18 mouse cellular contexts compared by ENCODE assay signal in genomic region chr9:63717474-63718005, GRCm38 (mm10). TPM values are rescaled to one million over a fixed set of nuclear protein-coding genes. Genes with fewer than 3 reads are reported as not detected.
A peak's percentile ranks its signal among the peaks of the same experiment; 100 is the strongest.
DNase-seq lines count a peak whose midpoint lies in the region; ATAC-seq and TF ChIP-seq lines count a peak whose summit lies in the region.
"Had no signal": no experiment of that assay in that cellular context is flagged by ENCODE, and none has a peak within 500 bp of the region (broad histone marks: within the 10 kb centered on the region; RNA-seq: fewer than 3 reads in every experiment).

No protein-coding gene starts in this region.

- peak overlapping the region; percentile 51 for H3K27ac ChIP-seq in gastrocnemius, adult 2 months
- H3K27ac ChIP-seq in heart, postnatal 0 days (ENCODE audit: low read depth) = peak overlapping the region; percentile 51; the same call in 1 of the 2 replicates
- no peak overlapping the region for H3K27ac ChIP-seq in liver, adult 2 months (replicated peaks; ENCODE audit: insufficient read depth, low read depth, low read length)
- peak overlapping the region; percentile 12; the same call in 1 of the 2 replicates for H3K27ac ChIP-seq in spleen, adult 2 months (ENCODE audit: insufficient read depth, low read length)
- H3K27ac ChIP-seq: forebrain, embryonic 12.5 days; hindbrain, embryonic 12.5 days; liver, embryonic 12.5 days had no signal

- intact Hi-C loops in gastrocnemius, adult 2 months (cut with DNase I) = no loop called here
- intact Hi-C loops in gastrocnemius, postnatal 14 days (cut with DNase I; ENCODE audit: low total_unique reads) = no loop called here
- intact Hi-C loops in heart, postnatal 10 days (cut with DNase I) = no loop called here

- no peak overlapping the region for H3K9ac ChIP-seq in heart, postnatal 0 days (replicated peaks; ENCODE audit: low read depth, low read length)
- no peak overlapping the region for H3K9ac ChIP-seq in liver, adult 2 months (ENCODE audit: low read depth, low read length)
- H3K9ac ChIP-seq: forebrain, embryonic 12.5 days; hindbrain, embryonic 12.5 days; liver, embryonic 12.5 days had no signal

- no peak overlapping the region for H3K4me2 ChIP-seq in heart, postnatal 0 days (ENCODE audit: low read depth, low read length)
- H3K4me2 ChIP-seq: forebrain, embryonic 12.5 days; hindbrain, embryonic 12.5 days; liver, embryonic 12.5 days had no signal

- DNase-seq in gastrocnemius, adult 2 months = no peak
- DNase-seq in gastrocnemius, postnatal 14 days = no peak
- no peak for DNase-seq in heart, postnatal 0 days (ENCODE audit: low spot score)
- DNase-seq in heart, postnatal 10 days = no peak
- peak; percentile 41 for DNase-seq in liver, adult 2 months (ENCODE audit: extremely low read depth, low read depth, low spot score)
- no peak for DNase-seq in liver
- no peak for DNase-seq in spleen, adult 2 months (ENCODE audit: low read depth in 1 of 2, low spot score in 2 of 2)
- no peak for DNase-seq in spleen, adult 18-20 months
- DNase-seq: cerebellum, adult 11 months; cerebellum, postnatal 14 days; embryo, embryonic 11 days; gastrocnemius, postnatal 36 days; layer of hippocampus, postnatal 36 days; right cerebral cortex, adult 18-20 months had no signal

- H3K4me1 ChIP-seq in heart, postnatal 0 days (ENCODE audit: control insufficient read depth, insufficient read depth) = peaks cover 63% of the 10 kb centered on the region
- peaks cover 20% of the 10 kb centered on the region for H3K4me1 ChIP-seq in liver, adult 2 months (ENCODE audit: control insufficient read depth, insufficient read depth, low read length)
- H3K4me1 ChIP-seq in spleen, adult 2 months (ENCODE audit: control insufficient read depth, insufficient read depth, insufficient read length) = peaks cover 66% of the 10 kb centered on the region

- WGBS in heart, postnatal 0 days = 18% methylated on average over 3 of the region's 3 CpGs
- WGBS in liver, adult 2 months = 59% methylated on average over 3 of the region's 3 CpGs
- WGBS in spleen, adult 2 months = 62% methylated on average over 3 of the region's 3 CpGs

- TF ChIP-seq EP300 in heart, postnatal 0 days (IDR thresholded peaks at IDR 0.05; ENCODE audit: low read depth) = no peak

- TF ChIP-seq POLR2A in liver, adult 2 months (IDR thresholded peaks at IDR 0.05; ENCODE audit: extremely low read depth, insufficient read depth, low read length) = no peak
- TF ChIP-seq POLR2A in spleen, adult 2 months (IDR thresholded peaks at IDR 0.05; ENCODE audit: low read depth, low read length) = no peak

- no peaks in the 10 kb centered on the region for H3K9me3 ChIP-seq in heart, postnatal 0 days (replicated peaks; ENCODE audit: control insufficient read depth, low read length)
- H3K9me3 ChIP-seq: forebrain, embryonic 12.5 days; hindbrain, embryonic 12.5 days; liver, embryonic 12.5 days had no signal

- no peak overlapping the region for H3K4me3 ChIP-seq in gastrocnemius, adult 2 months
- no peak overlapping the region for H3K4me3 ChIP-seq in heart, postnatal 0 days (ENCODE audit: low read depth, low read length)
- H3K4me3 ChIP-seq in liver, adult 2 months (ENCODE audit: insufficient read depth, low read depth, low read length) = no peak overlapping the region
- no peak overlapping the region for H3K4me3 ChIP-seq in spleen, adult 2 months (ENCODE audit: extremely low read depth, insufficient read depth, insufficient read length)
- H3K4me3 ChIP-seq: forebrain, embryonic 12.5 days; hindbrain, embryonic 12.5 days; liver, embryonic 12.5 days had no signal

- ATAC-seq in heart, postnatal 0 days (ENCODE audit: insufficient read depth, low read depth) = no peak
- ATAC-seq: inflammation-experienced regulatory T-cells, adult 6 months; liver, embryonic 12.5 days had no signal

- TF ChIP-seq CTCF in gastrocnemius, adult 2 months (IDR thresholded peaks at IDR 0.05) = no peak
- TF ChIP-seq CTCF in heart, postnatal 0 days (IDR thresholded peaks at IDR 0.05; ENCODE audit: low read depth) = no peak
- no peak for TF ChIP-seq CTCF in liver, adult 2 months (IDR thresholded peaks at IDR 0.05; ENCODE audit: low read depth, low read length)
- no peak for TF ChIP-seq CTCF in spleen, adult 2 months (IDR thresholded peaks at IDR 0.05; ENCODE audit: extremely low read depth, insufficient read depth, insufficient read length, insufficient replicate concordance)

- no peaks in the 10 kb centered on the region for H3K36me3 ChIP-seq in heart, postnatal 0 days (replicated peaks; ENCODE audit: control insufficient read depth, insufficient read depth, low read length)
- H3K36me3 ChIP-seq in liver, adult 2 months (ENCODE audit: control insufficient read depth, insufficient read depth, low read length) = no peaks in the 10 kb centered on the region
- no peaks in the 10 kb centered on the region for H3K36me3 ChIP-seq in spleen, adult 2 months (ENCODE audit: control insufficient read depth, insufficient read depth, low read length)
- H3K36me3 ChIP-seq: forebrain, embryonic 12.5 days; hindbrain, embryonic 12.5 days; liver, embryonic 12.5 days had no signal

- H3K27me3 ChIP-seq in heart, postnatal 0 days (ENCODE audit: control insufficient read depth, insufficient read depth, low read length) = no peaks in the 10 kb centered on the region
- no peaks in the 10 kb centered on the region for H3K27me3 ChIP-seq in liver, adult 2 months (ENCODE audit: control insufficient read depth, insufficient read depth, low read length)
- no peaks in the 10 kb centered on the region for H3K27me3 ChIP-seq in spleen, adult 2 months (ENCODE audit: control insufficient read depth, insufficient read depth, low read length)
- H3K27me3 ChIP-seq: forebrain, embryonic 12.5 days; hindbrain, embryonic 12.5 days; liver, embryonic 12.5 days had no signal

- H3K79me2 ChIP-seq in liver, adult 2 months (ENCODE audit: control insufficient read depth, insufficient read depth, low read length) = peaks cover 9% of the 10 kb centered on the region; the same call in 1 of the 2 replicates

RNA-seq across cellular contexts. Expression of gene Smad3, which starts 40.3 kb away (rescaled TPM):
- 10 to 100 TPM; 61.7 to 75.3 TPM for total RNA-seq in gastrocnemius, adult 2 months (2021)
- 10 to 100 TPM; 39.3 to 40.2 TPM for total RNA-seq in gastrocnemius, postnatal 14 days (2021)
- total RNA-seq in heart, postnatal 0 days (2014; rRNA removed; ENCODE audit: low replicate concordance) = 25.9 and 30.2 TPM in 2 replicates
- 6.0 and 6.4 TPM in 2 replicates for polyA plus RNA-seq in heart, postnatal 0 days (2015; fragmentation: Nextera tagmentation; extraction: Ambion mirVana)
- total RNA-seq in heart, postnatal 10 days (2021) = 10 to 100 TPM; 17.0 to 22.6 TPM
- total RNA-seq in liver, adult 2 months (2014; rRNA removed) = 5.7 and 8.1 TPM in 2 replicates
- 7.8 and 8.9 TPM in 2 replicates for polyA plus RNA-seq in liver, adult 2 months (2012; rRNA removed)
- 30.2 and 32.2 TPM in 2 replicates for polyA plus RNA-seq in spleen, adult 2 months (2012; rRNA removed)
